Mouse (Mus musculus): ENCODE data around the gene H2-Aa.
"Not testable (repeated sequence)": the region's sequence is repeated elsewhere in the genome, so short reads cannot be mapped to it uniquely, and the experiment has no call there.

- not testable (repeated sequence) for TF ChIP-seq MAZ (IDR thresholded peaks at IDR 0.05; ENCODE audit: low read depth, low read length); RAD21 (IDR thresholded peaks at IDR 0.05; ENCODE audit: low read depth, low read length); MAX (IDR thresholded peaks at IDR 0.05; ENCODE audit: low read length); POLR2AphosphoS5 (IDR thresholded peaks at IDR 0.05; ENCODE audit: borderline replicate concordance, low read depth, low read length); ETS1 (IDR thresholded peaks at IDR 0.05; ENCODE audit: low read depth, low read length); UBTF (IDR thresholded peaks at IDR 0.05; ENCODE audit: borderline replicate concordance, insufficient read depth, low read depth, low read length); MAFK (IDR thresholded peaks at IDR 0.05; ENCODE audit: borderline replicate concordance, low read depth, low read length); CTCF (IDR thresholded peaks at IDR 0.05 in 2 of 3, conservative IDR thresholded peaks at IDR 0.05 in 1 of 3; ENCODE audit: control insufficient read depth in 1 of 3, insufficient read depth in 1 of 3, low read depth in 2 of 3, low read length in 3 of 3, poor library complexity in 1 of 3, severe bottlenecking in 1 of 3); POLR2A (IDR thresholded peaks at IDR 0.05; ENCODE audit: control insufficient read depth in 1 of 2, insufficient read depth in 1 of 2, low read depth in 1 of 2, low read length in 2 of 2, poor library complexity in 1 of 2); ZC3H11A (IDR thresholded peaks at IDR 0.05; ENCODE audit: low read depth, low read length); GATA1 (IDR thresholded peaks at IDR 0.05; ENCODE audit: low read depth, low read length); TCF12 (IDR thresholded peaks at IDR 0.05; ENCODE audit: low read depth, low read length); GABPA (IDR thresholded peaks at IDR 0.05; ENCODE audit: low read depth, low read length)
Observed at GRCm38 (mm10) chr17:34310526-34310925, 22.9 kb upstream of the H2-Aa start.

Measured in MEL (cell line).